Mouse (Mus musculus): ENCODE measurements around the gene Plcg2.

The Plcg2 gene

GRCm38 (mm10) chr8:117547945-117548344 is 49.9 kb downstream of the Plcg2 start:
- DNase-seq (ENCODE audit: low spot score in 2 of 2) = no peak

GRCm38 (mm10) chr8:117548453-117548852 is 50.4 kb downstream of the Plcg2 start:
- DNase-seq (ENCODE audit: low spot score in 2 of 2) = peak in 1 of 2 experiments; percentile 35

GRCm38 (mm10) chr8:117550529-117550928 is 52.4 kb downstream of the Plcg2 start:
- DNase-seq (ENCODE audit: low spot score in 2 of 2) = no peak

GRCm38 (mm10) chr8:117561014-117561413 is 62.9 kb downstream of the Plcg2 start:
- no peak for DNase-seq (ENCODE audit: low spot score in 2 of 2)

GRCm38 (mm10) chr8:117561735-117562361 is 63.8 kb downstream of the Plcg2 start:
- no peak for DNase-seq (ENCODE audit: low spot score in 2 of 2)

- no peak for DNase-seq (ENCODE audit: low spot score in 2 of 2)
Measured at GRCm38 (mm10) chr8:117562445-117563014, 64.4 kb downstream of the Plcg2 start.

- peak; percentile 37 to 81 for DNase-seq (ENCODE audit: low spot score in 2 of 2)
Measured at GRCm38 (mm10) chr8:117569409-117569808, 71.3 kb downstream of the Plcg2 start.

- DNase-seq (ENCODE audit: low spot score in 2 of 2) = no peak
Measured at GRCm38 (mm10) chr8:117576291-117576785, 78.2 kb downstream of the Plcg2 start.

- DNase-seq (ENCODE audit: low spot score in 2 of 2) = no peak
Measured at GRCm38 (mm10) chr8:117577059-117577458, 79.0 kb downstream of the Plcg2 start.

- DNase-seq (ENCODE audit: low spot score in 2 of 2) = no peak
Measured at GRCm38 (mm10) chr8:117577883-117578282, 79.8 kb downstream of the Plcg2 start.

GRCm38 (mm10) chr8:117578856-117579255 is 80.8 kb downstream of the Plcg2 start:
- no peak for DNase-seq (ENCODE audit: low spot score in 2 of 2)

GRCm38 (mm10) chr8:117593862-117594261 is 95.8 kb downstream of the Plcg2 start:
- DNase-seq (ENCODE audit: low spot score in 2 of 2) = no peak

GRCm38 (mm10) chr8:117595001-117595400 is 96.9 kb downstream of the Plcg2 start:
- DNase-seq (ENCODE audit: low spot score in 2 of 2) = no peak

- no peak for DNase-seq (ENCODE audit: low spot score in 2 of 2)
Measured at GRCm38 (mm10) chr8:117596777-117597176, 98.7 kb downstream of the Plcg2 start.

GRCm38 (mm10) chr8:117600839-117601238 is 102.7 kb downstream of the Plcg2 start:
- DNase-seq (ENCODE audit: low spot score in 2 of 2) = no peak

GRCm38 (mm10) chr8:117604101-117604500 is 106.0 kb downstream of the Plcg2 start:
- DNase-seq (ENCODE audit: low spot score in 2 of 2) = no peak

GRCm38 (mm10) chr8:117604671-117605070 is 106.6 kb downstream of the Plcg2 start:
- no peak for DNase-seq (ENCODE audit: low spot score in 2 of 2)

- no peak for DNase-seq (ENCODE audit: low spot score in 2 of 2)
Measured at GRCm38 (mm10) chr8:117605201-117605600, 107.1 kb downstream of the Plcg2 start.

- DNase-seq (ENCODE audit: low spot score in 2 of 2) = no peak
Measured at GRCm38 (mm10) chr8:117610506-117610905, 112.4 kb downstream of the Plcg2 start.

GRCm38 (mm10) chr8:117612861-117613260 is 114.8 kb downstream of the Plcg2 start:
- DNase-seq (ENCODE audit: low spot score in 2 of 2) = no peak

- DNase-seq (ENCODE audit: low spot score in 2 of 2) = peak; percentile 20 to 68
Measured at GRCm38 (mm10) chr8:117626040-117626838, 128.1 kb downstream of the Plcg2 start.

- no peak for DNase-seq (ENCODE audit: low spot score in 2 of 2)
Measured at GRCm38 (mm10) chr8:117627096-117627495, 129.0 kb downstream of the Plcg2 start.

- DNase-seq (ENCODE audit: low spot score in 2 of 2) = no peak
Measured at GRCm38 (mm10) chr8:117632532-117632931, 134.4 kb downstream of the Plcg2 start.
